Mouse (Mus musculus) layer of hippocampus, postnatal 36 days (tissue): Measurements from ENCODE around the gene Vps37b. TPM values are rescaled to one million over a fixed set of nuclear protein-coding genes. Genes with fewer than 3 reads are reported as not detected.

Experiments used
- DNase-seq, 2 experiments: peaks; one replicate each; pipeline ENCODE4 v3.0.0; 2022
- total RNA-seq, 2 experiments: library from RNA; stranded (reverse); gene quantifications; 2 replicates each; pipeline ENCODE4 v1.2.3; 2021

The Vps37b gene
- total RNA-seq, 2 experiments from 2014 or later, result 32.6 to 40.8 TPM

- no peak for DNase-seq
Observed at GRCm38 (mm10) chr5:124021701-124022100, 10.4 kb downstream of the Vps37b start.

- DNase-seq, result no peak
Observed at GRCm38 (mm10) chr5:124021148-124021547, 10.9 kb downstream of the Vps37b start.

- peak; percentile 76 to 79 for DNase-seq
Observed at GRCm38 (mm10) chr5:124019348-124020216, 12.5 kb downstream of the Vps37b start.

- DNase-seq, result no peak
Observed at GRCm38 (mm10) chr5:124018651-124019050, 13.4 kb downstream of the Vps37b start.

GRCm38 (mm10) chr5:124017941-124018340 lies 14.1 kb downstream of the Vps37b start:
- DNase-seq, result no peak

- no peak for DNase-seq
Observed at GRCm38 (mm10) chr5:124016291-124016821, 15.7 kb downstream of the Vps37b start.

GRCm38 (mm10) chr5:124015727-124016126 lies 16.3 kb downstream of the Vps37b start:
- DNase-seq, result no peak

GRCm38 (mm10) chr5:124014791-124015251 lies 17.2 kb downstream of the Vps37b start:
- no peak for DNase-seq

- no peak for DNase-seq
Observed at GRCm38 (mm10) chr5:124014180-124014579, 17.9 kb downstream of the Vps37b start.

- no peak for DNase-seq
Observed at GRCm38 (mm10) chr5:124013747-124014146, 18.3 kb downstream of the Vps37b start.

- no peak for DNase-seq
Observed at GRCm38 (mm10) chr5:124012885-124013284, 19.2 kb downstream of the Vps37b start.

GRCm38 (mm10) chr5:124011927-124012326 lies 20.1 kb downstream of the Vps37b start:
- no peak for DNase-seq

GRCm38 (mm10) chr5:124010910-124011655 lies 21.0 kb downstream of the Vps37b start:
- no peak for DNase-seq

GRCm38 (mm10) chr5:124010077-124010476 lies 22.0 kb downstream of the Vps37b start:
- DNase-seq, result no peak

GRCm38 (mm10) chr5:124006891-124007491 lies 25.1 kb downstream of the Vps37b start:
- DNase-seq, result no peak

GRCm38 (mm10) chr5:124006082-124006873 lies 25.8 kb downstream of the Vps37b start:
- DNase-seq, result no peak

- no peak for DNase-seq
Observed at GRCm38 (mm10) chr5:124005591-124005990, 26.5 kb downstream of the Vps37b start.

- no peak for DNase-seq
Observed at GRCm38 (mm10) chr5:124005151-124005500, 26.9 kb downstream of the Vps37b start.

GRCm38 (mm10) chr5:124004356-124005150 lies 27.5 kb downstream of the Vps37b start:
- no peak for DNase-seq

GRCm38 (mm10) chr5:124003375-124003774 lies 28.7 kb downstream of the Vps37b start:
- no peak for DNase-seq

GRCm38 (mm10) chr5:124002876-124003275 lies 29.2 kb downstream of the Vps37b start:
- DNase-seq, result peak; percentile 64 to 71
